Mouse (Mus musculus) small intestine, adult 2 months (tissue): Measurements from ENCODE around the gene Vps35l. TPM values are rescaled to one million over a fixed set of nuclear protein-coding genes. Genes with fewer than 3 reads are reported as not detected.

ENCODE experiments used
- H3K27ac ChIP-seq: fragments of 200-500 bp; 2 replicates; pipeline ENCODE4 v1.5.1; 2012; ENCODE audit warnings: low read depth, low read length, control low read depth, inconsistent platforms; ENCODE audit not compliant: insufficient read depth
- H3K27me3 ChIP-seq: fragments of 200-500 bp; 2 replicates; pipeline ENCODE4 v1.6.1; 2012; ENCODE audit warnings: mild to moderate bottlenecking, moderate library complexity, low read length, inconsistent platforms; ENCODE audit not compliant: control insufficient read depth, insufficient read depth
- H3K36me3 ChIP-seq: fragments of 200-500 bp; 2 replicates; pipeline ENCODE4 v1.6.1; 2012; ENCODE audit warnings: mild to moderate bottlenecking, low read length, control low read depth, inconsistent platforms; ENCODE audit not compliant: control insufficient read depth, insufficient read depth
- H3K4me1 ChIP-seq: fragments of 200-500 bp; 2 replicates; pipeline ENCODE4 v1.6.1; 2012; ENCODE audit warnings: low read length, inconsistent platforms, mixed read lengths; ENCODE audit not compliant: control insufficient read depth, insufficient read depth, insufficient read length
- H3K4me3 ChIP-seq: fragments of 200-500 bp; 2 replicates; pipeline ENCODE4 v1.5.1; 2012; ENCODE audit warnings: low read depth, mild to moderate bottlenecking, control low read depth, inconsistent platforms, low read length, moderate library complexity
- CTCF ChIP-seq: fragments of 200-500 bp; IDR thresholded peaks from 2 replicates; pipeline ENCODE4 v1.5.1; 2012; ENCODE audit warnings: low read depth, mild to moderate bottlenecking, control low read depth, inconsistent platforms, low read length, moderate library complexity, mixed read lengths; ENCODE audit not compliant: insufficient replicate concordance, insufficient read length; ENCODE audit errors: extremely low read depth
- POLR2A ChIP-seq: fragments of 200-500 bp; IDR thresholded peaks from 2 replicates; pipeline ENCODE4 v1.6.1; 2012; ENCODE audit warnings: low read depth, mild to moderate bottlenecking, control low read depth, inconsistent platforms, low read length, moderate library complexity
- WGBS: fragments of 180-500 bp; shearing (Covaris S2); methylation state at CpG from one replicate; pipeline ENCODE4 v1.1.7; 2018; 5-methylcytosine and 5-hydroxymethylcytosine counted together
- polyA plus RNA-seq: library from polyadenylated mRNA; depleted of rRNA; stranded (reverse); fragments of >200 nt; gene quantifications from 2 replicates; pipeline ENCODE4 v1.2.3, GENCODE M21; 2012

Vps35l gene
- polyA plus RNA-seq, 1 experiment = 29.9 TPM

- WGBS = 59% methylated on average over 8 of the region's 8 CpGs
- no peak overlapping the region for H3K27ac ChIP-seq
- no peak for TF ChIP-seq POLR2A
- no peak for TF ChIP-seq CTCF
- H3K27me3 ChIP-seq = no peaks in the 10 kb centered on the region
- H3K4me3 ChIP-seq = no peak overlapping the region
- H3K36me3 ChIP-seq = peaks cover 26% of the 10 kb centered on the region
- H3K4me1 ChIP-seq = no peaks in the 10 kb centered on the region
Measured at GRCm38 (mm10) chr7:118793899-118794298, 53.9 kb downstream of the Vps35l start.

- no peak for TF ChIP-seq CTCF
- no peak for TF ChIP-seq POLR2A
- no peak overlapping the region for H3K27ac ChIP-seq
- no peaks in the 10 kb centered on the region for H3K27me3 ChIP-seq
- WGBS = 96% methylated on average over 8 of the region's 8 CpGs
- H3K4me1 ChIP-seq = no peaks in the 10 kb centered on the region
- H3K4me3 ChIP-seq = no peak overlapping the region
- H3K36me3 ChIP-seq = peaks cover 30% of the 10 kb centered on the region
Measured at GRCm38 (mm10) chr7:118795779-118796178, 55.8 kb downstream of the Vps35l start.

- no peaks in the 10 kb centered on the region for H3K4me1 ChIP-seq
- no peak overlapping the region for H3K27ac ChIP-seq
- no peak overlapping the region for H3K4me3 ChIP-seq
- no peaks in the 10 kb centered on the region for H3K27me3 ChIP-seq
- TF ChIP-seq POLR2A (no peak), CTCF (no peak)
- H3K36me3 ChIP-seq = peaks cover 33% of the 10 kb centered on the region
- WGBS = 91% methylated on average over 9 of the region's 9 CpGs
Measured at GRCm38 (mm10) chr7:118796838-118797237, 56.8 kb downstream of the Vps35l start.

GRCm38 (mm10) chr7:118797600-118797999 lies 57.6 kb downstream of the Vps35l start:
- Histone ChIP-seq H3K36me3 (peaks cover 31% of the 10 kb centered on the region), H3K27me3 (no peaks in the 10 kb centered on the region)

GRCm38 (mm10) chr7:118798105-118798570 lies 58.1 kb downstream of the Vps35l start:
- TF ChIP-seq CTCF = no peak
- TF ChIP-seq POLR2A = no peak
- 72% methylated on average over 6 of the region's 6 CpGs for WGBS
- H3K27ac ChIP-seq = peak overlapping the region; percentile 77

More at GRCm38 (mm10) chr7:118797600-118797999, 57.6 kb downstream of the Vps35l start:
- Histone ChIP-seq H3K4me1 (no peaks in the 10 kb centered on the region), H3K27ac (0 out of 2 replicates have a peak overlapping the region, but pooled peaks have one; percentile 28), H3K4me3 (no peak overlapping the region)
- no peak for TF ChIP-seq CTCF
- 80% methylated on average over 7 of the region's 7 CpGs for WGBS

GRCm38 (mm10) chr7:118800112-118800734 lies 60.2 kb downstream of the Vps35l start:
- 83% methylated on average over 15 of the region's 15 CpGs for WGBS
- Histone ChIP-seq H3K27ac (no peak overlapping the region), H3K4me1 (no peaks in the 10 kb centered on the region), H3K27me3 (no peaks in the 10 kb centered on the region), H3K36me3 (peaks cover 35% of the 10 kb centered on the region), H3K4me3 (no peak overlapping the region)
- TF ChIP-seq POLR2A = no peak
- no peak for TF ChIP-seq CTCF

More at GRCm38 (mm10) chr7:118798105-118798570, 58.1 kb downstream of the Vps35l start:
- peaks cover 28% of the 10 kb centered on the region for H3K36me3 ChIP-seq
- H3K4me3 ChIP-seq = peak overlapping the region; percentile 29; the same call in 1 of the 2 replicates
- no peaks in the 10 kb centered on the region for H3K4me1 ChIP-seq
- no peaks in the 10 kb centered on the region for H3K27me3 ChIP-seq

GRCm38 (mm10) chr7:118801791-118802190 lies 61.8 kb downstream of the Vps35l start:
- Histone ChIP-seq H3K4me1 (no peaks in the 10 kb centered on the region), H3K27ac (no peak overlapping the region), H3K36me3 (peaks cover 32% of the 10 kb centered on the region), H3K4me3 (no peak overlapping the region), H3K27me3 (no peaks in the 10 kb centered on the region)
- TF ChIP-seq POLR2A (no peak), CTCF (no peak)
- WGBS = 54% methylated on average over 3 of the region's 3 CpGs
